Mouse (Mus musculus): ENCODE results near the gene Arhgap36. TPM values are rescaled to one million over a fixed set of nuclear protein-coding genes. Genes with fewer than 3 reads are reported as not detected.

The Arhgap36 gene
- polyA plus RNA-seq, 1 experiment from 2014 or later, result 27.2 TPM

Other genes with a start within 250 kb of the Arhgap36 start
- 8.1 and 8.7 TPM in 2 replicates for gene Enox2, start 175.7 kb upstream of the Arhgap36 start, polyA plus RNA-seq (2015; fragmentation: Nextera tagmentation; extraction: Ambion mirVana)
- not detected in 2 replicates for gene Olfr1320, start 208.4 kb downstream of the Arhgap36 start, polyA plus RNA-seq (2015; fragmentation: Nextera tagmentation; extraction: Ambion mirVana)